Mouse (Mus musculus) midbrain, embryonic 12.5 days (tissue): ENCODE results near the gene Zfp3. TPM values are rescaled to one million over a fixed set of nuclear protein-coding genes. Genes with fewer than 3 reads are reported as not detected.

ENCODE experiments used
- ATAC-seq: fragments of 200-750 bp; cut with Nextera tagmentation; 2 replicates; pipeline ENCODE4 v1.8.0; 2017; ENCODE audit warnings: low read depth, moderate TSS enrichment, moderate library complexity; ENCODE audit not compliant: low FRiP score
- H3K27ac ChIP-seq: fragments of 300-500 bp; sonication (generic); replicated peaks from 2 replicates; pipeline ENCODE4 v1.5.1; 2016; ENCODE audit warnings: mild to moderate bottlenecking
- H3K27me3 ChIP-seq: fragments of 300-500 bp; sonication (generic); 2 replicates; pipeline ENCODE4 v1.6.1; 2016; ENCODE audit warnings: mild to moderate bottlenecking
- H3K36me3 ChIP-seq: fragments of 300-500 bp; sonication (generic); 2 replicates; pipeline ENCODE4 v1.6.1; 2016
- H3K4me1 ChIP-seq: fragments of 300-500 bp; sonication (generic); 2 replicates; pipeline ENCODE4 v1.6.1; 2016
- H3K4me2 ChIP-seq: fragments of 300-500 bp; sonication (generic); replicated peaks from 2 replicates; pipeline ENCODE4 v1.6.1; 2016; ENCODE audit warnings: mild to moderate bottlenecking, moderate library complexity
- H3K4me3 ChIP-seq: fragments of 300-500 bp; sonication (generic); 2 replicates; pipeline ENCODE4 v1.5.1; 2016; ENCODE audit warnings: mild to moderate bottlenecking
- H3K9ac ChIP-seq: fragments of 300-500 bp; sonication (generic); replicated peaks from 2 replicates; pipeline ENCODE4 v1.6.1; 2016; ENCODE audit warnings: mild to moderate bottlenecking, moderate library complexity
- H3K9me3 ChIP-seq: fragments of 300-500 bp; sonication (generic); 2 replicates; pipeline ENCODE4 v1.6.1; 2016; ENCODE audit warnings: mild to moderate bottlenecking
- WGBS: fragments of 180-500 bp; shearing (Covaris S2); methylation state at CpG from one replicate; pipeline ENCODE4 v1.1.7; 2016; 5-methylcytosine and 5-hydroxymethylcytosine counted together
- microRNA-seq: library from miRNA; unstranded; fragments of <30 nt; microRNA quantifications from one replicate; pipeline ENCODE4, GENCODE M21; 2017
- polyA plus RNA-seq: library from polyadenylated mRNA; unstranded; fragments of >200 nt; fragmentation: Nextera tagmentation; extraction: Ambion mirVana; gene quantifications from 2 replicates; pipeline ENCODE4 v1.2.1, GENCODE M21; 2016

The Zfp3 gene
- polyA plus RNA-seq, 1 experiment from 2014 or later, result 11.7 TPM

- Histone ChIP-seq H3K27me3 (no peaks in the 10 kb centered on the region; the same call in 1 of the 2 replicates), H3K36me3 (no peaks in the 10 kb centered on the region), H3K27ac (no peak within 1 kb of the TSS), H3K4me2 (no peak within 1 kb of the TSS), H3K9me3 (no peaks in the 10 kb centered on the region), H3K4me1 (no peaks in the 10 kb centered on the region), H3K4me3 (no peak within 1 kb of the TSS), H3K9ac (no peak within 1 kb of the TSS)
- 86% methylated on average over 7 of the region's 7 CpGs for WGBS
- ATAC-seq, result no peak
These were observed 48.4 kb downstream of the Zfp3 start, which contains the start of gene Scimp for GRCm38 (mm10) chr11:70812365-70812764. TSS of gene Scimp (minus strand) at chr11:70812586.

- 84% methylated on average over 8 of the region's 8 CpGs for WGBS
- Histone ChIP-seq H3K4me2 (no peak overlapping the region), H3K9me3 (no peaks in the 10 kb centered on the region), H3K27ac (no peak overlapping the region), H3K4me1 (no peaks in the 10 kb centered on the region), H3K27me3 (no peaks in the 10 kb centered on the region; the same call in 1 of the 2 replicates), H3K36me3 (no peaks in the 10 kb centered on the region), H3K9ac (no peak overlapping the region), H3K4me3 (no peak overlapping the region)
- ATAC-seq, result no peak
These were observed 51.1 kb downstream of the Zfp3 start for GRCm38 (mm10) chr11:70815071-70815470.

- no peak for ATAC-seq
- H3K27me3 ChIP-seq, result no peaks in the 10 kb centered on the region; the same call in 1 of the 2 replicates
- 32% methylated on average over 6 of the region's 6 CpGs for WGBS
- H3K9me3 ChIP-seq, result no peaks in the 10 kb centered on the region
- H3K9ac ChIP-seq, result no peak overlapping the region
- H3K4me3 ChIP-seq, result no peak overlapping the region
- H3K4me1 ChIP-seq, result no peaks in the 10 kb centered on the region
- no peaks in the 10 kb centered on the region for H3K36me3 ChIP-seq
- no peak overlapping the region for H3K4me2 ChIP-seq
- no peak overlapping the region for H3K27ac ChIP-seq
These were observed 51.6 kb downstream of the Zfp3 start for GRCm38 (mm10) chr11:70815498-70816078.

GRCm38 (mm10) chr11:70816770-70817169, 52.8 kb downstream of the Zfp3 start:
- H3K9me3 ChIP-seq, result no peaks in the 10 kb centered on the region
- H3K36me3 ChIP-seq, result no peaks in the 10 kb centered on the region
- no peaks in the 10 kb centered on the region for H3K4me1 ChIP-seq
- 80% methylated on average over 4 of the region's 4 CpGs for WGBS
- no peaks in the 10 kb centered on the region; the same call in 1 of the 2 replicates for H3K27me3 ChIP-seq
- no peak overlapping the region for H3K9ac ChIP-seq
- H3K27ac ChIP-seq, result no peak overlapping the region
- no peak for ATAC-seq
- H3K4me2 ChIP-seq, result no peak overlapping the region
- no peak overlapping the region for H3K4me3 ChIP-seq

GRCm38 (mm10) chr11:70820120-70820519, 56.1 kb downstream of the Zfp3 start:
- Histone ChIP-seq H3K4me3 (no peak overlapping the region), H3K9me3 (no peaks in the 10 kb centered on the region), H3K4me1 (no peaks in the 10 kb centered on the region), H3K36me3 (no peaks in the 10 kb centered on the region), H3K27me3 (no peaks in the 10 kb centered on the region), H3K27ac (no peak overlapping the region), H3K9ac (no peak overlapping the region), H3K4me2 (no peak overlapping the region)
- 88% methylated on average over 8 of the region's 8 CpGs for WGBS
- ATAC-seq, result no peak

- H3K27ac ChIP-seq, result peak overlapping the region; percentile 63; the same call in 1 of the 2 replicates
- no peaks in the 10 kb centered on the region for H3K9me3 ChIP-seq
- no peaks in the 10 kb centered on the region for H3K4me1 ChIP-seq
- H3K36me3 ChIP-seq, result no peaks in the 10 kb centered on the region
- ATAC-seq, result 0 out of 2 replicates have a peak, but pooled peaks have one; percentile 30
- 63% methylated on average over 17 of the region's 17 CpGs for WGBS
- no peaks in the 10 kb centered on the region for H3K27me3 ChIP-seq
- no peak overlapping the region for H3K4me3 ChIP-seq
- 0 out of 2 replicates have a peak overlapping the region, but pooled peaks have one; percentile 13 for H3K4me2 ChIP-seq
- no peak overlapping the region for H3K9ac ChIP-seq
These were observed 58.0 kb downstream of the Zfp3 start for GRCm38 (mm10) chr11:70821728-70822591.

Small RNA genes within 50 kb of the gene (microRNA-seq; reads per million reads assigned to microRNA genes)
- gene Gm22760, result not detected

Other genes with a start within 250 kb of the Zfp3 start
- not detected in 2 replicates for gene Vmo1, start 249.6 kb upstream of the Zfp3 start, polyA plus RNA-seq
- gene Gltpd2, start 245.0 kb upstream of the Zfp3 start, polyA plus RNA-seq, result 0.26 TPM in 1 of 2 replicates, not detected in the other
- gene Psmb6, start 238.8 kb upstream of the Zfp3 start, polyA plus RNA-seq, result 774 and 783 TPM in 2 replicates
- gene Gm40193, start 231.3 kb upstream of the Zfp3 start, polyA plus RNA-seq, result not detected in 2 replicates
- gene Pld2, start 224.1 kb upstream of the Zfp3 start, polyA plus RNA-seq, result 4.0 and 5.7 TPM in 2 replicates
- gene Mink1, start 201.3 kb upstream of the Zfp3 start, polyA plus RNA-seq, result 14.7 and 16.8 TPM in 2 replicates
- not detected in 2 replicates for gene 4930544D05Rik, start 148.4 kb upstream of the Zfp3 start, polyA plus RNA-seq
- 0.32 TPM in 1 of 2 replicates, not detected in the other for gene Chrne, start 145.0 kb upstream of the Zfp3 start, polyA plus RNA-seq
- gene Gp1ba, start 125.1 kb upstream of the Zfp3 start, polyA plus RNA-seq, result 0.35 and 0.37 TPM in 2 replicates
- gene Rnf167, start 117.0 kb upstream of the Zfp3 start, polyA plus RNA-seq, result 96.6 and 101 TPM in 2 replicates
- gene Slc25a11, start 116.7 kb upstream of the Zfp3 start, polyA plus RNA-seq, result 138 and 149 TPM in 2 replicates
- 1,047 and 1,099 TPM in 2 replicates for gene Pfn1, start 109.6 kb upstream of the Zfp3 start, polyA plus RNA-seq
- gene Eno3, start 107.0 kb upstream of the Zfp3 start, polyA plus RNA-seq, result 12.0 and 12.7 TPM in 2 replicates
- gene Spag7, start 94.8 kb upstream of the Zfp3 start, polyA plus RNA-seq, result 156 and 160 TPM in 2 replicates
- gene Camta2, start 76.1 kb upstream of the Zfp3 start, polyA plus RNA-seq, result 13.0 and 14.9 TPM in 2 replicates
- gene Inca1, start 64.1 kb upstream of the Zfp3 start, polyA plus RNA-seq, result 0.86 and 1.3 TPM in 2 replicates
- 2.0 and 2.2 TPM in 2 replicates for gene Kif1c, start 63.7 kb upstream of the Zfp3 start, polyA plus RNA-seq
- not detected in 2 replicates for gene Scimp, start 48.4 kb downstream of the Zfp3 start, polyA plus RNA-seq
- gene Rabep1, start 80.6 kb downstream of the Zfp3 start, polyA plus RNA-seq, result 49.6 and 58.4 TPM in 2 replicates
- gene Nup88, start 205.8 kb downstream of the Zfp3 start, polyA plus RNA-seq, result 148 and 151 TPM in 2 replicates
- gene Rpain, start 206.0 kb downstream of the Zfp3 start, polyA plus RNA-seq, result 68.2 and 75.6 TPM in 2 replicates
- gene C1qbp, start 218.8 kb downstream of the Zfp3 start, polyA plus RNA-seq, result 209 and 224 TPM in 2 replicates
- gene Dhx33, start 240.2 kb downstream of the Zfp3 start, polyA plus RNA-seq, result 19.3 and 20.0 TPM in 2 replicates